In genomic region chr2:157537118-157537517, GRCm38 (mm10) we compare ENCODE assay signal across 15 mouse cellular contexts. TPM values are rescaled to one million over a fixed set of nuclear protein-coding genes. Genes with fewer than 3 reads are reported as not detected.
DNase-seq lines count a peak whose midpoint lies in the region; ATAC-seq and TF ChIP-seq lines count a peak whose summit lies in the region.
"Had no signal": no experiment of that assay in that cellular context is flagged by ENCODE, and none has a peak within 500 bp of the region (broad histone marks: within the 10 kb centered on the region; RNA-seq: fewer than 3 reads in every experiment).

No protein-coding gene starts in this region.

- H3K27ac ChIP-seq in lung, embryonic 15.5 days: peak overlapping the region; percentile 51
- 0 out of 2 replicates have a peak overlapping the region, but pooled peaks have one; percentile 5 for H3K27ac ChIP-seq in brown adipose tissue, adult 24 weeks (replicated peaks; ENCODE audit: low read depth, low read length)
- peak overlapping the region; percentile 81 for H3K27ac ChIP-seq in forebrain, postnatal 0 days (ENCODE audit: low read depth, low read length)
- peak overlapping the region; percentile 85 for H3K27ac ChIP-seq in midbrain, embryonic 15.5 days
- H3K27ac ChIP-seq: embryonic facial prominence, embryonic 15.5 days; kidney, embryonic 15.5 days; liver, embryonic 14.5 days; stomach, postnatal 0 days had no signal

- H3K4me2 ChIP-seq in lung, embryonic 15.5 days: no peak overlapping the region
- H3K4me2 ChIP-seq in forebrain, postnatal 0 days (ENCODE audit: low read depth): no peak overlapping the region
- H3K4me2 ChIP-seq in midbrain, embryonic 15.5 days: no peak overlapping the region
- H3K4me2 ChIP-seq: embryonic facial prominence, embryonic 15.5 days; kidney, embryonic 15.5 days had no signal

- no peaks in the 10 kb centered on the region for H3K9me3 ChIP-seq in lung, embryonic 15.5 days
- H3K9me3 ChIP-seq in forebrain, postnatal 0 days (ENCODE audit: low read length): no peaks in the 10 kb centered on the region
- no peaks in the 10 kb centered on the region for H3K9me3 ChIP-seq in midbrain, embryonic 15.5 days
- H3K9me3 ChIP-seq: embryonic facial prominence, embryonic 15.5 days; kidney, embryonic 15.5 days had no signal

- ATAC-seq in lung, embryonic 15.5 days (ENCODE audit: borderline replicate concordance, extremely low read depth, low FRiP score, low TSS enrichment): no peak
- peak; percentile 64 for ATAC-seq in forebrain, postnatal 0 days
- ATAC-seq in midbrain, embryonic 15.5 days (replicated peaks): 0 out of 2 replicates have a peak, but pooled peaks have one; percentile 34
- no peak for ATAC-seq in granulocyte monocyte progenitor cell, adult 5-6 weeks (replicated peaks; ENCODE audit: poor library complexity, severe bottlenecking)
- ATAC-seq: CD4-positive, CD25-positive, alpha-beta regulatory T cell, adult 4 months had no signal

- H3K9ac ChIP-seq in lung, embryonic 15.5 days: no peak overlapping the region
- peak overlapping the region; percentile 25; the same call in 1 of the 2 replicates for H3K9ac ChIP-seq in forebrain, postnatal 0 days
- H3K9ac ChIP-seq in midbrain, embryonic 15.5 days: 0 out of 2 replicates have a peak overlapping the region, but pooled peaks have one; percentile 16
- H3K9ac ChIP-seq: embryonic facial prominence, embryonic 15.5 days; kidney, embryonic 15.5 days; liver, embryonic 14.5 days had no signal

- no peak for TF ChIP-seq CTCF in forebrain, postnatal 0 days (IDR thresholded peaks at IDR 0.05; ENCODE audit: low read depth)

- WGBS in lung, embryonic 15.5 days: 17% methylated on average over 7 of the region's 7 CpGs
- 19% methylated on average over 7 of the region's 7 CpGs for WGBS in forebrain, postnatal 0 days
- 10% methylated on average over 7 of the region's 7 CpGs for WGBS in midbrain, embryonic 15.5 days

- no peaks in the 10 kb centered on the region for H3K36me3 ChIP-seq in lung, embryonic 15.5 days
- no peaks in the 10 kb centered on the region for H3K36me3 ChIP-seq in forebrain, postnatal 0 days (ENCODE audit: insufficient read depth)
- H3K36me3 ChIP-seq in midbrain, embryonic 15.5 days (replicated peaks): no peaks in the 10 kb centered on the region
- H3K36me3 ChIP-seq: embryonic facial prominence, embryonic 15.5 days had no signal

- DNase-seq in lung, postnatal 25 days (ENCODE audit: low spot score): no peak
- peak; percentile 84 for DNase-seq in forebrain, postnatal 0 days
- no peak for DNase-seq in cerebellum, adult 11 months
- DNase-seq in MN1 (ENCODE audit: low spot score): no peak
- DNase-seq: gastrocnemius, postnatal 14 days; layer of hippocampus, postnatal 36 days had no signal

- no peak overlapping the region for H3K4me3 ChIP-seq in lung, embryonic 15.5 days
- H3K4me3 ChIP-seq in brown adipose tissue, adult 24 weeks (ENCODE audit: insufficient read depth, low read depth, low read length): no peak overlapping the region
- no peak overlapping the region for H3K4me3 ChIP-seq in forebrain, postnatal 0 days (ENCODE audit: low read depth, low read length)
- H3K4me3 ChIP-seq in midbrain, embryonic 15.5 days: no peak overlapping the region
- H3K4me3 ChIP-seq: embryonic facial prominence, embryonic 15.5 days; kidney, embryonic 15.5 days had no signal

- peaks cover 32% of the 10 kb centered on the region for H3K4me1 ChIP-seq in lung, embryonic 15.5 days
- H3K4me1 ChIP-seq in brown adipose tissue, adult 24 weeks (ENCODE audit: control insufficient read depth, insufficient read depth, insufficient read length, low read length): peaks cover 20% of the 10 kb centered on the region
- H3K4me1 ChIP-seq in forebrain, postnatal 0 days (ENCODE audit: insufficient read depth): peaks cover 34% of the 10 kb centered on the region
- peaks cover 81% of the 10 kb centered on the region for H3K4me1 ChIP-seq in midbrain, embryonic 15.5 days

- no peaks in the 10 kb centered on the region for H3K27me3 ChIP-seq in lung, embryonic 15.5 days
- no peaks in the 10 kb centered on the region for H3K27me3 ChIP-seq in forebrain, postnatal 0 days (ENCODE audit: insufficient read depth, low read length)
- no peaks in the 10 kb centered on the region for H3K27me3 ChIP-seq in midbrain, embryonic 15.5 days (replicated peaks)

RNA-seq across cellular contexts. Expression of gene Nnat, which starts 22.8 kb away (rescaled TPM):
- polyA plus RNA-seq in lung, embryonic 15.5 days (2015; fragmentation: Nextera tagmentation; extraction: Ambion mirVana): 685 and 703 TPM in 2 replicates
- polyA plus RNA-seq in brown adipose tissue, adult 24 weeks (2012; ENCODE audit: insufficient read depth, insufficient read length, missing spikeins): 143 and 188 TPM in 2 replicates
- total RNA-seq in forebrain, postnatal 0 days (2014; rRNA removed): 4,630 and 7,303 TPM in 2 replicates
- polyA plus RNA-seq in forebrain, postnatal 0 days (2015; fragmentation: Nextera tagmentation; extraction: Ambion mirVana): 6,353 and 7,049 TPM in 2 replicates
- 10,539 and 10,900 TPM in 2 replicates for polyA plus RNA-seq in midbrain, embryonic 15.5 days (2015; fragmentation: Nextera tagmentation; extraction: Ambion mirVana)
- not detected in 2 replicates for total RNA-seq in granulocyte monocyte progenitor cell, adult 5-6 weeks (2014; fragmentation: Nextera tagmentation)
- not detected in 2 replicates for total RNA-seq in granulocyte monocyte progenitor cell, adult 5-6 weeks (2017)

RNA-seq across cellular contexts. Expression of gene Blcap, which starts 34.0 kb away (rescaled TPM):
- polyA plus RNA-seq in lung, embryonic 15.5 days (2015; fragmentation: Nextera tagmentation; extraction: Ambion mirVana): 45.7 and 48.1 TPM in 2 replicates
- polyA plus RNA-seq in brown adipose tissue, adult 24 weeks (2012; ENCODE audit: insufficient read depth, insufficient read length, missing spikeins): 71.0 and 74.7 TPM in 2 replicates
- 166 and 208 TPM in 2 replicates for total RNA-seq in forebrain, postnatal 0 days (2014; rRNA removed)
- 231 and 295 TPM in 2 replicates for polyA plus RNA-seq in forebrain, postnatal 0 days (2015; fragmentation: Nextera tagmentation; extraction: Ambion mirVana)
- polyA plus RNA-seq in midbrain, embryonic 15.5 days (2015; fragmentation: Nextera tagmentation; extraction: Ambion mirVana): 332 and 336 TPM in 2 replicates
- total RNA-seq in granulocyte monocyte progenitor cell, adult 5-6 weeks (2014; fragmentation: Nextera tagmentation): 13.4 and 29.1 TPM in 2 replicates
- total RNA-seq in granulocyte monocyte progenitor cell, adult 5-6 weeks (2017): 6.7 and 7.9 TPM in 2 replicates

Comparison
In these comparisons a context has a peak if more than half of its experiments do, and no peak if none do; other contexts are left out.
1. ATAC-seq: peak in forebrain, postnatal 0 days (single experiment) and midbrain, embryonic 15.5 days (single experiment); none in lung, embryonic 15.5 days (single experiment) and granulocyte monocyte progenitor cell, adult 5-6 weeks (single experiment).
2. H3K27ac ChIP-seq: peak in every context shown above with its lines; median percentile 85 in midbrain, embryonic 15.5 days; 81 in forebrain, postnatal 0 days; 51 in lung, embryonic 15.5 days; 5 in brown adipose tissue, adult 24 weeks.